ENCODE assay signal across 8 mouse cellular contexts in genomic region chr9:106371384-106371671, GRCm38 (mm10). TPM values are rescaled to one million over a fixed set of nuclear protein-coding genes. Genes with fewer than 3 reads are reported as not detected.
DNase-seq lines count a peak whose midpoint lies in the region; ATAC-seq lines count a peak whose summit lies in the region.

No protein-coding gene starts in this region.

- H3K36me3 ChIP-seq in embryonic facial prominence, embryonic 14.5 days (ENCODE audit: control insufficient read depth, insufficient read depth, low read length): peaks cover 54% of the 10 kb centered on the region
- H3K36me3 ChIP-seq in hindbrain, embryonic 14.5 days (replicated peaks; ENCODE audit: control insufficient read depth, insufficient read depth): peaks cover 43% of the 10 kb centered on the region
- peaks cover 54% of the 10 kb centered on the region for H3K36me3 ChIP-seq in midbrain, embryonic 10.5 days

- H3K4me3 ChIP-seq in embryonic facial prominence, embryonic 14.5 days (ENCODE audit: low read depth, low read length): peak overlapping the region; percentile 92
- H3K4me3 ChIP-seq in hindbrain, embryonic 14.5 days (replicated peaks; ENCODE audit: low read length): no peak overlapping the region; the same call in 1 of the 2 replicates
- H3K4me3 ChIP-seq in midbrain, embryonic 10.5 days: peak overlapping the region; percentile 88

- peak; percentile 68 to 82 for DNase-seq in left cerebral cortex, adult 18-20 months (ENCODE audit: low spot score in 2 of 2)
- DNase-seq in left cerebral cortex, postnatal 10 days (ENCODE audit: extremely low spot score in 1 of 2, low spot score in 2 of 2): no peak
- DNase-seq in embryonic facial prominence, embryonic 14.5 days (ENCODE audit: low spot score): no peak
- DNase-seq in hindbrain, embryonic 14.5 days (ENCODE audit: low spot score): no peak
- DNase-seq in midbrain, embryonic 10.5 days (ENCODE audit: low spot score): no peak
- DNase-seq in urinary bladder, adult 2 months (ENCODE audit: low spot score): no peak
- no peak for DNase-seq in adrenal gland, postnatal 25 days

- 27% methylated on average over 6 of the region's 6 CpGs for WGBS in embryonic facial prominence, embryonic 14.5 days
- 69% methylated on average over 6 of the region's 6 CpGs for WGBS in hindbrain, embryonic 14.5 days
- 72% methylated on average over 6 of the region's 6 CpGs for WGBS in midbrain, embryonic 10.5 days

- no peak for ATAC-seq in embryonic facial prominence, embryonic 14.5 days (ENCODE audit: low read depth)
- no peak for ATAC-seq in hindbrain, embryonic 14.5 days (ENCODE audit: low FRiP score)
- ATAC-seq in inflammation-experienced regulatory T-cells, adult 6 months: no peak

- peaks cover 26% of the 10 kb centered on the region for H3K4me1 ChIP-seq in embryonic facial prominence, embryonic 14.5 days (ENCODE audit: control insufficient read depth, insufficient read depth, low read length)
- H3K4me1 ChIP-seq in hindbrain, embryonic 14.5 days (replicated peaks; ENCODE audit: control insufficient read depth, insufficient read depth, low read length): peaks cover 30% of the 10 kb centered on the region
- H3K4me1 ChIP-seq in midbrain, embryonic 10.5 days: peaks cover 58% of the 10 kb centered on the region

- no peaks in the 10 kb centered on the region for H3K9me3 ChIP-seq in embryonic facial prominence, embryonic 14.5 days (ENCODE audit: control insufficient read depth, low read length)
- no peaks in the 10 kb centered on the region for H3K9me3 ChIP-seq in hindbrain, embryonic 14.5 days (ENCODE audit: control insufficient read depth, low read length)
- no peaks in the 10 kb centered on the region for H3K9me3 ChIP-seq in midbrain, embryonic 10.5 days (replicated peaks)

- H3K27ac ChIP-seq in embryonic facial prominence, embryonic 14.5 days (replicated peaks; ENCODE audit: low read depth, low read length): peak overlapping the region; percentile 98
- H3K27ac ChIP-seq in hindbrain, embryonic 14.5 days: no peak overlapping the region
- peak overlapping the region; percentile 52 for H3K27ac ChIP-seq in midbrain, embryonic 10.5 days (replicated peaks)

- no peaks in the 10 kb centered on the region for H3K27me3 ChIP-seq in embryonic facial prominence, embryonic 14.5 days (replicated peaks; ENCODE audit: control insufficient read depth, insufficient read depth, low read length)
- no peaks in the 10 kb centered on the region for H3K27me3 ChIP-seq in hindbrain, embryonic 14.5 days (ENCODE audit: control insufficient read depth, insufficient read depth, low read length)
- H3K27me3 ChIP-seq in midbrain, embryonic 10.5 days (ENCODE audit: low read depth, poor library complexity, severe bottlenecking): peaks cover 8% of the 10 kb centered on the region

- peak overlapping the region; percentile 97 for H3K9ac ChIP-seq in embryonic facial prominence, embryonic 14.5 days (ENCODE audit: low read depth, low read length)
- peak overlapping the region; percentile 33; the same call in 1 of the 2 replicates for H3K9ac ChIP-seq in hindbrain, embryonic 14.5 days

- intact Hi-C loops in left cerebral cortex, postnatal 10 days (cut with DNase I): no loop called here

- peak overlapping the region; percentile 97 for H3K4me2 ChIP-seq in embryonic facial prominence, embryonic 14.5 days (ENCODE audit: low read depth, low read length)
- H3K4me2 ChIP-seq in hindbrain, embryonic 14.5 days (replicated peaks): peak overlapping the region; percentile 93

RNA-seq across cellular contexts. Expression of gene Dusp7, which starts 2.9 kb away (rescaled TPM):
- total RNA-seq in left cerebral cortex, adult 18-20 months (2021): 100 to 1,000 TPM; 106 to 111 TPM
- total RNA-seq in left cerebral cortex, postnatal 10 days (2021): 10 to 100 TPM; 80.7 to 82.0 TPM
- polyA plus RNA-seq in embryonic facial prominence, embryonic 14.5 days (2014; fragmentation: Nextera tagmentation; extraction: Ambion mirVana): 44.0 and 48.4 TPM in 2 replicates
- 17.9 and 19.3 TPM in 2 replicates for polyA plus RNA-seq in hindbrain, embryonic 14.5 days (2014; fragmentation: Nextera tagmentation; extraction: Ambion mirVana)
- polyA plus RNA-seq in midbrain, embryonic 10.5 days (2016; fragmentation: Nextera tagmentation; extraction: Ambion mirVana): 11.4 and 14.1 TPM in 2 replicates
- polyA plus RNA-seq in urinary bladder, adult 2 months (2012; rRNA removed): 33.5 and 34.7 TPM in 2 replicates
- 10 to 100 TPM; 20.2 to 22.2 (median 21.4) TPM for polyA plus RNA-seq in inflammation-experienced regulatory T-cells, adult 6 months (2017; shearing (Covaris generic))
- 16.7 and 20.6 TPM in 2 replicates for total RNA-seq in adrenal gland, postnatal 25 days (2021)

RNA-seq across cellular contexts. Expression of gene Rpl29, which starts 57.9 kb away (rescaled TPM):
- total RNA-seq in left cerebral cortex, adult 18-20 months (2021): 100 to 1,000 TPM; 275 to 295 TPM
- total RNA-seq in left cerebral cortex, postnatal 10 days (2021): 100 to 1,000 TPM; 378 to 397 TPM
- polyA plus RNA-seq in embryonic facial prominence, embryonic 14.5 days (2014; fragmentation: Nextera tagmentation; extraction: Ambion mirVana): 1,079 and 1,109 TPM in 2 replicates
- 650 and 781 TPM in 2 replicates for polyA plus RNA-seq in hindbrain, embryonic 14.5 days (2014; fragmentation: Nextera tagmentation; extraction: Ambion mirVana)
- 872 and 1,015 TPM in 2 replicates for polyA plus RNA-seq in midbrain, embryonic 10.5 days (2016; fragmentation: Nextera tagmentation; extraction: Ambion mirVana)
- polyA plus RNA-seq in urinary bladder, adult 2 months (2012; rRNA removed): 1,045 and 1,109 TPM in 2 replicates
- polyA plus RNA-seq in inflammation-experienced regulatory T-cells, adult 6 months (2017; shearing (Covaris generic)): 1,000 to 10,000 TPM; 1,038 to 1,832 (median 1,102) TPM
- total RNA-seq in adrenal gland, postnatal 25 days (2021): 413 and 509 TPM in 2 replicates

Comparison
In these comparisons a context has a peak if more than half of its experiments do, and no peak if none do; other contexts are left out.
1. DNase-seq: peak in left cerebral cortex, adult 18-20 months (2 of 2); none in left cerebral cortex, postnatal 10 days (0 of 2), embryonic facial prominence, embryonic 14.5 days (single experiment), hindbrain, embryonic 14.5 days (single experiment), midbrain, embryonic 10.5 days (single experiment), urinary bladder, adult 2 months (single experiment) and adrenal gland, postnatal 25 days (single experiment).